Mouse (Mus musculus) G1E (cell line): ENCODE measurements around the gene Olfr870.

ENCODE experiments used
- CTCF ChIP-seq: IDR thresholded peaks from 2 replicates; pipeline ENCODE4 v1.5.1; 2012; ENCODE audit warnings: low read depth, low read length, inconsistent platforms, mixed read lengths
- GATA2 ChIP-seq: IDR thresholded peaks from 2 replicates; pipeline ENCODE4 v1.6.1; 2012; ENCODE audit warnings: low read depth, low read length, inconsistent platforms, borderline replicate concordance
- POLR2AphosphoS5 ChIP-seq: IDR thresholded peaks from 2 replicates; pipeline ENCODE4 v1.6.1; 2012; ENCODE audit warnings: low read depth, low read length, inconsistent platforms; ENCODE audit not compliant: insufficient replicate concordance

DNA sequence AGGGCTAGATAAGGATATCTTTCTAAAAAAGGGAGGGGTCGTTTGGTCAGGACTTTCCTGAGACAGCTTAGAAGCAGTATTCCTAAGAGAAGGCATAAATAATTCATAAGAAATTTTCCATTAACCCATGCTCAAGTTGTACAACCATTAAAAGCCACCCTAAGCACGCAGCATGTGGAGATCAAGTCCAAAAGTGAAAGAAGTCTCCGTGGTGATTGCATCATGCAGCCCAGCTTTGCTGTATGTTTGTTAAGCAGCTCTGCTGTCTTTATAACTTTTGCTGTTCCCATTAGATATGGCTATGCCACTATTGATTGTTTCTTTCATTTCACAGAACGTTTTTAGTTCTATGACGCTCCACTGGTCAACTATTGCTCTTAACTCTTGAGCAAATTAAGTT is 5.6 kb upstream of the Olfr870 start:
- TF ChIP-seq CTCF: no peak
- no peak for TF ChIP-seq GATA2
- TF ChIP-seq POLR2AphosphoS5: no peak
